Mouse (Mus musculus) erythroblast, embryonic 14.5 days (primary cell): ENCODE data around the gene Grip1.

Experiments
- GATA1 ChIP-seq: IDR thresholded peaks from 2 replicates; pipeline ENCODE4 v1.6.1; 2012; ENCODE audit warnings: low read length, inconsistent platforms, mixed read lengths
- TAL1 ChIP-seq: IDR thresholded peaks from 3 replicates; pipeline ENCODE4 v1.6.1; 2012; ENCODE audit warnings: low read length, inconsistent platforms, mixed read lengths

DNA sequence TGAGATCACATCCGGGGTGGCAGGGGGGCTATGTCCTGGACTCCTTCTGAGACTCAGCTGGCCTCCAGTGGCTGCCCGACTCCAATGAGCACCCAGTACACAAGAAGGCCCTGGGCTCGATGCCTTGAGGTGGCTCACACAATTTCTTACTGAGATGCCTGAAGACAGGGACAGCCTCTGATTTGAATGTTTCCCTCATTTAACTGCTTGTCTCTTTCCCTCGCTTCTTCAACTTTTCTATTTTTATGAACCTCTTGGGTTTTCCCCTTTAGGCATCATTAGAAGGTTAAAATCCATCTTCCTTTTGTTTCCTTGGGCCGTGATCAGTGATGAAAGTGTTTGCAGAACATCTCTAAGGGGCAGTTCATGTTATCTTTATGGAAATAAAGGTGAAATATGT is 354.8 kb downstream of the Grip1 start:
- TF ChIP-seq TAL1 (no peak), GATA1 (no peak)
